Mouse (Mus musculus) layer of hippocampus, adult 2 months (tissue): ENCODE measurements around the gene Gm10447. TPM values are rescaled to one million over a fixed set of nuclear protein-coding genes. Genes with fewer than 3 reads are reported as not detected.

Source experiments
- DNase-seq, 2 experiments: peaks; one replicate each; pipeline ENCODE4 v3.0.0; 2022; ENCODE audit warnings: low spot score in 2 of 2
- H3K27ac ChIP-seq: fragments of 200-600 bp; 2 replicates; pipeline ENCODE4 v1.8.1; 2022
- H3K4me3 ChIP-seq: fragments of 200-600 bp; 2 replicates; pipeline ENCODE4 v1.8.1; 2022; ENCODE audit warnings: mild to moderate bottlenecking
- CTCF ChIP-seq: fragments of 200-600 bp; conservative IDR thresholded peaks from 2 replicates; pipeline ENCODE4 v1.8.1; 2022; ENCODE audit warnings: antibody characterized with exemption, mild to moderate bottlenecking, moderate library complexity
- long read RNA-seq, 2 experiments: library from polyadenylated mRNA; stranded (forward); transcript quantifications; one replicate each; pipeline ENCODE4 v2.0.0; 2021; ENCODE audit warnings: borderline mapping rate in 2 of 2
- total RNA-seq, 2 experiments: library from RNA; stranded (reverse); gene quantifications; 2 replicates each; pipeline ENCODE4 v1.2.3; 2021

Gm10447 gene
- total RNA-seq = under 1 TPM; 0.20 to 0.26 TPM
- long read RNA-seq, experiment 1 = 0 reads
- long read RNA-seq, experiment 2, partial matches to known transcripts = 0 of 1 reads
- long read RNA-seq, experiment 2, other reads (novel, unspliced or antisense) = 1 of 1 reads

DNA sequence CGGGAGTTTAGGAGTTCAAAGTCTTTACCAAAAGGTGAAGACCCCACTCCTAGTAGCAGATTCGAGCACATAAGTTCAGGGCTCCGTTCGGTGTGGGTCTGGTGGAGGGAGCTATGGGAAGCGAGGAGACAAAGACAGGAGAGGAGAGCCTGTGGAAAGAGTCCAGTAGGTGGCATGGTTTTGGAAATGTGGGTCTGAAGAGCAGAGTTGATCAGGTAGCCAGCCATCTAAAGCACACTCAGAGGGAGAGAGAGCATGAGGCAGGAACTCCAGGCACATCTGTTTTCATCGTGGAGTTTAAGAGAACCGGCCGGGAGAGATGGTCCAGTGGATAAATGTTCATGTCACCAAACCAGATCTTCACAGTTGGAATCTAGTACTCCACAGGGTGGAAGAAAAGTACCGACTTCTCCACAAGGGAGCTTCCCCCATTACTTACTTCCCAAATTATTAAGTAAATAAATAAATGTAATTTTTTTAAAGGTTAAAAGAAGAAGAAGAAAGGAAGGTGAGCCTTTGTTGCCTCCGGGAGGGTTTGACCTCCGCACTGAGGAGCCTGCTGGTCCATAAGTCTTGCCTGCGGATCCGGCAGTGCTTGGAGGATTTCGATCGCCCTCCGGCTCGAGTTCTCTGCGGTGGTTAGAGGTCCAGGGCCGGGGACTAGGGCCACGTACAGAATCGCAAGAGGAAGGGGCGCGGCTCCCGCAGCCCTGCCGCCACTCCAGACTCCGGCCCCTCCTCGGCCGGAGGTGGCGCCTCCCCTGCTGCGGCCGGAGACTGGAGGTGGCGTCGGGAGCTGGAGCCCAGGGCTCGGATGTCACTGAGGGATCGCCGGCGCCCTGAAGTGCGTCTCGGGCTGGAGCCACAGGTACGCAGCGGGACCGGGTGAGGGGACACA lies at the start of gene Gm10447, which contains the start of gene Shroom1:
Gene Gm10447 (minus strand): TSS at position 637 of the 898 bp plus-strand sequence.
Gene Shroom1 (plus strand): TSS at position 732 of the 898 bp plus-strand sequence.
- H3K27ac ChIP-seq = peak within 1 kb of the TSS; percentile 77; the same call in 1 of the 2 replicates
- peak; percentile 73 for TF ChIP-seq CTCF
- peak within 1 kb of the TSS; percentile 63 for H3K4me3 ChIP-seq
- no peak for DNase-seq

DNA sequence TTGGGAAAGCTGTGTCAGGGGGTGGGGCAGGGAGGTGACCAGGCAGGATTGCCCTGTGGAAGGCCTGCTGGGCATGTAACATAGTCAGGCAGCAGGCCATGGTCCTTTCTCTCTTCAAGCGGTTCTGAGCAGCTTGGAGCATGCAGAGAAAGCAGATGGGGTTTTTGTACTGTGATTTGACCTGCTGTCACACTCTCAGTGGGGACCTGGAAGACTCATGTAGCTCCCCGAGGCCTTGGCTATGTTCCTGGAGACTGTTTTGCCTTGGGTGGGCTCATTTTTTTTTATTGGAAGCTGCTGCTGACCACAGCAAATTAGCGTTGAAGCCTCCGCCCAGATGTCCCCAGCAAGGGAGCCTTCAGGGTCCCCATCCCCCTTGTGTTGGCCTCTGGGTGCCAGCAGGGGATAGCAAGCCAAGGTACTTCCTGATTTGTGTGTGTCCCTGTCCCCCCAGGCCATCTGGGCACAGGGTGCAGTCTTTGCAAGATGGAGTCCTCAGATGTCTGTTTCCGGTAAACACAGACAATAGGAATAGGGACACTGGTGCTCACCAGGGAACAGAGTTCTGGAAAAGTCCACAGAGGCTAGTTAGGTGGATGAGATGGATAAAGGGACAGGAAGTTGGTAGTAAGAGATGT lies 48.2 kb upstream of the Gm10447 start:
- TF ChIP-seq CTCF = no peak
- Histone ChIP-seq H3K4me3 (no peak overlapping the region), H3K27ac (peak overlapping the region; percentile 21; the same call in 1 of the 2 replicates)
- no peak for DNase-seq

DNA sequence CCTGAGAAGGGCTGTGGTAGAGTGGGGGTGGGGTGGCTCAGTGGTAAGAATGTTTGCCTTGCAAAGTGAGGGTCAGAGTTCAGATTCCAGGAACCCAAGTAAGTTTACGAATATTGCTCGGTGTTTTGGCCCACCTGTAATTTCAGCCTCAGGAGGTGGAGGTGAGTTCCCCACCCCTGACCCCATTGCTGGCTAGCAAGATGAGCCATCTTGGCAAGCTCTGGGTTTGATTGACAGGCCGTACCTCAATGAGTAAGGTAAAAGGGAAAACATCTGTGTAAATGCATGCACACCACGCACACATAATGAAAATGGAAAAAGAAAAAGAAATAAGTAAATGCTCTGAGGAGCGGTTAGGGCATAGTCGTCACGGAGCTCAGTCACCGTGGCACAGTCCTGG lies 47.5 kb upstream of the Gm10447 start:
- Histone ChIP-seq H3K4me3 (no peak overlapping the region), H3K27ac (peak overlapping the region; percentile 21; the same call in 1 of the 2 replicates)
- no peak for TF ChIP-seq CTCF
- no peak for DNase-seq

DNA sequence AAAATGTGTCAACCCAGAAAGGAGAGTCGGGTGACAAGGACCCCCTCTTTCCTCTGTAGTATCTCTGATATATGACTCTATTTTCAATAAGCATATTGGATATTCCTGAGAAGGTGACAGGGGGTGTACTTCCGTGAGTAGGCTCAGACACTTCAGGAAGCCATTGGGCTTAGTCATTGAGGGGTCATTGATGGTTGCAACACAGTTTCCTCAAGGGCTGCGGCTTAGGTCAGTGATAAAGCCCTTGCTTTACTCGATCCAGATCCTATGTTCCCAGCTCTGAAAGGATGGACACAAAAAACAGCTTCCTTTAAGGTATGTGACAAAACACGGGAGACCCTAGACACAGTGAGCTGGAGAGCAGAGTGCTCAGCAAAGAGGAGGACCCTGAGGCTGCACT lies 46.8 kb upstream of the Gm10447 start:
- no peak for DNase-seq
- TF ChIP-seq CTCF = no peak
- Histone ChIP-seq H3K4me3 (no peak overlapping the region), H3K27ac (no peak overlapping the region)

DNA sequence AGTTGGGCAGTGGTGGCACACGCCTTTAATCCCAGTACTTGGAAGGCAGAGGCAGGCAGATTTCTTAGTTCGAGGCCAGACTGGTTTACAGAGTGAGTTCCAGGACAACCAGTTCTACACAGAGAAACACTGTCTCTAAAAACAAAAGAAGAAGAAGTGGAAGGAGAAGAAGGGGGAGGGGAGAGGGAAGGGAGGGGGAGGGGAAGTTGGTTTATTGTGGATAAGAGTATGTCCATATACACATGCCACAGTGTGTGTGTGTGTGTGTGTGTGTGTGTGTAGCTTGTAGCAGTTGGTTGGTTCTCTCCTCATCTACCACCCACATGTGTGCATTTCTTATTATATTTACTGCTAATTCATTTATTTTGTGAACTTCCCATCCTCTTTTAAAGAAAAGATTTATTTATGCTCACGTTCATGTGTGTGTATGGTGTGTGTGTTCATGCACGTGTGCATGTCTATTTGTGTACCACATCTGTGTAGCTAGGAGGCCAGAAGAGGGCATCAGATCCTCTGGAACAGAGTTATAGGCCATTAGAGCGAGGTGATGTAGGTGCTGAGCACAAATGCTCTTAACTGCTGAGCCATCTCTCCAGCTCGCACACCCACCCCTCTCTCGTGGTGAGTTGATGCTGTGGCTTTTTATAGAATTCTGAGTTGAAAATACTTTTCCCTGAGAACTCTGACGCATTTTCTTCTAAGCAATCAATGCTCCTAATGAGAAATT lies 45.3 kb upstream of the Gm10447 start:
- DNase-seq = no peak
- TF ChIP-seq CTCF = peak; percentile 44
- H3K4me3 ChIP-seq = no peak overlapping the region
- H3K27ac ChIP-seq = no peak overlapping the region

DNA sequence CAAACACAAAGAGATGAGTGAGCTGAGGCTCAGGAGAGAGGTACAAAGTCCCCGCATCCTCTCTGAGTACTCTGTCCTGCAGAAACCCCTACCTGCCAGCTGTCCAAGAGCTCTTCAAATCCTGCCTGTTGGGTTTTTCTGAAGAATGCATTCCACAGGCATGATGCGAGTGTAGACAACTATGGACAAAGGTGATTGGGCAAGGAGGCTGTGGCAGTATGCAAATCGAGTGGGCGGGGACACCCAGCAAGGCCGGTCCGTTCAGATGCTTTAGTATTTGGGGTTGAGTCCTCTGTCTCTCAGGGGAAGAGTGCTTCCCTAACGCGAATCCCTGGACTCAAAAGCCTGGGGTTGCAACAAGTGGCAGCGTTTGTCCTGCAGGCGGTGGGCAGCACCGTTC lies 43.7 kb upstream of the Gm10447 start:
- no peak for DNase-seq
- no peak overlapping the region for H3K27ac ChIP-seq
- TF ChIP-seq CTCF = no peak
- no peak overlapping the region for H3K4me3 ChIP-seq

DNA sequence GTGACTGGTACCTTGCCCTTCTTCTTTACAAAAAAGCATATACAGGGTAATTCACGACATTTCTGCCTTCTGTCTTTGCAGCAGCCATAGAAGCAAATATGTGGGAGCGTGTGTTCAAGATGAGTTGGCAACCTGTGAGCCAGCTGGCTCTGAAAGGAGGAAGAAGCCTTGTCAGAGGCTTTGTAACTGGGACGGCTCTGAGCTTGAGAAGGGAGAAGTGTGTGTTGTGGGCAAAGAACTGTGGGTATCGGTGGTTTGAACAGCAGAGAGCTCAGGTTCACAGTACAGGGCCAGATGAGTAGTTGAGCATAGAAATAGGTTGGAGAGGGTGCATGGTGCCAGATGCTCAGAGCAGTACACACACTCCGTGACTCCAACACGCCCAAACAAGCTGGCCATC lies 40.0 kb upstream of the Gm10447 start:
- no peak for TF ChIP-seq CTCF
- peak; percentile 60 to 71 for DNase-seq
- H3K27ac ChIP-seq = peak overlapping the region; percentile 85
- H3K4me3 ChIP-seq = no peak overlapping the region

DNA sequence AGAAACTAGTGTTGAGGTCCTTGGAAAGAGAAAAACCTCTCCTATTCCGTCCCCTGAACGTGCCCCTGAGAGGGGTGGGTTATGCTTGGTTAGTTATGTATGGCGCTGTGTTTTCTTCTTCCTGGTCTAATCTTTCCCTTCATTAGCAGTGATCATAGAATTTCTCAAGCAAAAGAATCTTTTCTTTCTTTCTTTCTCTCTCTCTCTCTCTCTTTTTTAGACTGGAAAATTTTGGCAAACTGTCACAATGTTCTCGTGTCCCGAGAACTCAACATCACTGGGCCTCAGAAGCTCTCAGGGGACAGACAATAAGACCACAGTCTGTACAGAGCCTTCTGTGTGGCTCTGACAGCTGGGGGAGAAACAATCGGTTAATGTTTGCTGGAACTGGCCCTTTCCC lies 38.5 kb upstream of the Gm10447 start:
- Histone ChIP-seq H3K4me3 (no peak overlapping the region), H3K27ac (peak overlapping the region; percentile 85)
- no peak for DNase-seq
- TF ChIP-seq CTCF = no peak

DNA sequence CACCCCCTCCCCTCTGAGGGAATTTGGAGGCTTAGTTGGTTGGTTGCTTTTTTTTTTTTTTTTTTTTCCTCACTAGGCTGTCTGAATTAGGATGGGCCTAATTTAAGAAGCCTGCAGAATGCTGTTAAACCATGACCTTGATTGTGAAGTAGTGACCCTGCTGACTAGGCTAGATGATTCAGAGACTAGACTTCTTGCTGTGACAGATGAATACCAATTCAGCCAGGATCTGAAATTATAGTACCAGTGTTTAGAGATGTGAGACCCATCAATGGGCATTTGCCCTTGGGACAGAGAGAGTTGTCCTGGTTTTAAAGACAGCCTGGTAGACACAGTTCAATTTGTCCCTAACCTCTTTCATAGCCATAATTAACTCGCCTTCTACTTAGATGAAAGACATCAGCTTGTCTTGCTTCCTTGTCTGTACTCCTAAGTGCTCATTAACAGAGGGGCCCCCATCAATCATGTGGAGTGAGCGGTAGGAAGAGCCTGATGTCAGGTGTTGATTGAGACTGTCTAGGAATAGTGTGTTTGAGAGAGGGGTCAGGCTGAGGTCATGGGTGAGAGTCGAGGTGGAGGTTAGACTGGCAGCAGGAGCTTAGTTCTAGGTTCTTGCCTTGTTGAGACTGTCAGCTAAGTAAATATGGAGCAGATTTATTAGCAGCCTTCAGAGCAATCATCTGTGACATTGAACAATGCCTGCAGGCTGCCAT lies 36.5 kb upstream of the Gm10447 start:
- DNase-seq = no peak
- no peak for TF ChIP-seq CTCF
- H3K4me3 ChIP-seq = no peak overlapping the region
- peak overlapping the region; percentile 53; the same call in 1 of the 2 replicates for H3K27ac ChIP-seq

DNA sequence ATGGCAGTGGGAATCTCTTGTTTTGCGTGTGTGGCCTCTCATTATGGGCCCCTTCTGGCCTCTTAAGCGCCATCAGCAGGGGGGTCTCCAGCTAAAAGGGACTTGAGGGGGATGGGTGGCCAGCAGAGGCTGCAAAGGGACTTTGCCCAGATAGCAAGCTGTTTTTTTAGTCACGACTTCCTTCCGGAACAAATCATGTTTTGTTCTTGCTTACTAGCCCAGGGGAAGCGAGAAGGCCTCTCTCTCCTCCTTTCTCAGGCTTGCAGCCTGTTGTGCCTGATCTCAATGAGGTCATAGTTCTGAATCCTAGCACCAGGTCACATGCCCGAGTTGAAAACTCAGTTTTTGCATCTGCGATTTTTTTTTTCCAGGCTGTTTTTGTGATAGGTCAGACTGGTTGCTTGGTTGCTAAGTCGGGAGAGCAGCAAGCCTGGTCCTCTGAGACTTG lies 35.1 kb upstream of the Gm10447 start:
- H3K27ac ChIP-seq = peak overlapping the region; percentile 81
- DNase-seq = peak in 1 of 2 experiments; percentile 42
- no peak for TF ChIP-seq CTCF

DNA sequence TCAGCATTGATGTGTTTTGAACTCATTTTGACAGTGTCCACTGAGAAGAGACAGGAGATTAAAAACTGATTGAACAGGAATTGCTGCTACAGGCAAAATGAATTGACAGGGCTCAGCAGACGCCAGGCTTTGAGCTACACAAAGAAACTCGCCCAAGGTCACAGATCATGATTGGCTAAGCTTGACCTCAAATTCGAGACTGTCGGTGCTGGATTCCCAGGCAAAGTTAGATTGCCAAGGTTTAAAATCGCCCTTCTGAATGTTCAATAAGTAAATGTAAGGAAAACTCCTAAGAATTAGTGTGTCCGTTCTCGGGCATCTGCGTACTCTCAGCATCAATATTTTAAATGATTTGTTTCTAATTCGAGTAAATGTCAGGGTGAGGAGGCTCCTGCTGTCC lies 32.5 kb upstream of the Gm10447 start:
- no peak overlapping the region for H3K27ac ChIP-seq
- no peak for TF ChIP-seq CTCF
- DNase-seq = no peak
- no peak overlapping the region for H3K4me3 ChIP-seq

More for the DNA sequence above, 35.1 kb upstream of the Gm10447 start:
- H3K4me3 ChIP-seq = no peak overlapping the region

DNA sequence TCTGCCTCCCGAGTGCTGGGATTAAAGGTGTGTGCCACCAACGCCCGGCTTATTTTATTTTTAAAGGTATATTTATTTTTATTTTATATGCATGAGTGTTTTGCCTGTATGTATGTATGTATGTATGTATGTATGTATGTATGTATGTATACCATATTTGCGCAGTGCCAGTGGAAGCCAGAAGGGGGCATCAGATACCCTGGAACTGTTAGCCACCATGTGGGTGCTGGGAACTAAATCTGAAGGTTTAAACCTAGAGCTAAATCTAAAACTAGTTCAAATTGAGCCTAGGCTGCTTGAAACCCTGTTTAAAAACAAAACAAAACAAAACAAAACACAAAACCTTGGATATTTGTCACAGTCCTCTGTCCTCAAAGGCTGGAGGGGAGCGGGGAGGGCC lies 32.1 kb upstream of the Gm10447 start:
- peak; percentile 40 for TF ChIP-seq CTCF
- no peak for DNase-seq
- no peak overlapping the region for H3K4me3 ChIP-seq
- H3K27ac ChIP-seq = no peak overlapping the region
